Mouse (Mus musculus): Measurements from ENCODE around the gene Csn1s2a.
"Not testable (repeated sequence)": the region's sequence is repeated elsewhere in the genome, so short reads cannot be mapped to it uniquely, and the experiment has no call there.

Csn1s2a gene

GRCm38 (mm10) chr5:87774267-87774666, at the start of gene Csn1s2a:
Gene Csn1s2a, plus strand, starts transcription at chr5:87774567.
- in situ Hi-C loops (cut with MboI; ENCODE audit: low pct_unique_long_range_greater_than_20kb in 1 of 2, low sequenced_read_pairs in 2 of 2, unreplicated experiment in 1 of 2), result no loop called here

GRCm38 (mm10) chr5:87734821-87735220, 39.5 kb upstream of the Csn1s2a start:
- in situ Hi-C loops (cut with MboI; ENCODE audit: low pct_unique_long_range_greater_than_20kb in 1 of 2, low sequenced_read_pairs in 2 of 2, unreplicated experiment in 1 of 2), result no loop called here

GRCm38 (mm10) chr5:87753471-87753870, 20.9 kb upstream of the Csn1s2a start:
- in situ Hi-C loops (cut with MboI; ENCODE audit: low pct_unique_long_range_greater_than_20kb in 1 of 2, low sequenced_read_pairs in 2 of 2, unreplicated experiment in 1 of 2), result no loop called here

- in situ Hi-C loops (cut with MboI; ENCODE audit: low pct_unique_long_range_greater_than_20kb in 1 of 2, low sequenced_read_pairs in 2 of 2, unreplicated experiment in 1 of 2), result no loop called here
Observed at GRCm38 (mm10) chr5:87764546-87764945, 9.8 kb upstream of the Csn1s2a start.

GRCm38 (mm10) chr5:87772151-87772550, 2.2 kb upstream of the Csn1s2a start:
- in situ Hi-C loops (cut with MboI; ENCODE audit: low pct_unique_long_range_greater_than_20kb in 1 of 2, low sequenced_read_pairs in 2 of 2, unreplicated experiment in 1 of 2), result not testable (repeated sequence)

GRCm38 (mm10) chr5:87782731-87783130, 8.4 kb downstream of the Csn1s2a start:
- in situ Hi-C loops (cut with MboI; ENCODE audit: low pct_unique_long_range_greater_than_20kb in 1 of 2, low sequenced_read_pairs in 2 of 2, unreplicated experiment in 1 of 2), result no loop called here

- in situ Hi-C loops (cut with MboI; ENCODE audit: low pct_unique_long_range_greater_than_20kb in 1 of 2, low sequenced_read_pairs in 2 of 2, unreplicated experiment in 1 of 2), result no loop called here
Observed at GRCm38 (mm10) chr5:87807782-87808181, 33.4 kb downstream of the Csn1s2a start, which contains the start of gene Csn1s2b. Gene Csn1s2b, plus strand, starts transcription at chr5:87808082.

GRCm38 (mm10) chr5:87809253-87809652, 34.9 kb downstream of the Csn1s2a start:
- in situ Hi-C loops (cut with MboI; ENCODE audit: low pct_unique_long_range_greater_than_20kb in 1 of 2, low sequenced_read_pairs in 2 of 2, unreplicated experiment in 1 of 2), result no loop called here

- in situ Hi-C loops (cut with MboI; ENCODE audit: low pct_unique_long_range_greater_than_20kb in 1 of 2, low sequenced_read_pairs in 2 of 2, unreplicated experiment in 1 of 2), result no loop called here
Observed at GRCm38 (mm10) chr5:87825386-87825785, 51.0 kb downstream of the Csn1s2a start, which contains the start of gene Prr27. Gene Prr27, plus strand, starts transcription at chr5:87825686.

Data from mouse embryonic stem cell (cell line).